Mouse (Mus musculus) frontal cortex, adult (tissue): ENCODE measurements at regions not wholly inside any gene's neighbourhood (a gene's known extent, or its start where the extent isn't known, plus 50 kb on each side); places are given as distances from the start of the nearest gene placed in this dataset.

Experiments
- ATAC-seq: cut with Nextera tagmentation; 2 replicates; pipeline ENCODE4 v1.9.2; 2017; ENCODE audit warnings: mild to moderate bottlenecking, moderate library complexity, mixed read lengths; ENCODE audit not compliant: low TSS enrichment

DNA sequence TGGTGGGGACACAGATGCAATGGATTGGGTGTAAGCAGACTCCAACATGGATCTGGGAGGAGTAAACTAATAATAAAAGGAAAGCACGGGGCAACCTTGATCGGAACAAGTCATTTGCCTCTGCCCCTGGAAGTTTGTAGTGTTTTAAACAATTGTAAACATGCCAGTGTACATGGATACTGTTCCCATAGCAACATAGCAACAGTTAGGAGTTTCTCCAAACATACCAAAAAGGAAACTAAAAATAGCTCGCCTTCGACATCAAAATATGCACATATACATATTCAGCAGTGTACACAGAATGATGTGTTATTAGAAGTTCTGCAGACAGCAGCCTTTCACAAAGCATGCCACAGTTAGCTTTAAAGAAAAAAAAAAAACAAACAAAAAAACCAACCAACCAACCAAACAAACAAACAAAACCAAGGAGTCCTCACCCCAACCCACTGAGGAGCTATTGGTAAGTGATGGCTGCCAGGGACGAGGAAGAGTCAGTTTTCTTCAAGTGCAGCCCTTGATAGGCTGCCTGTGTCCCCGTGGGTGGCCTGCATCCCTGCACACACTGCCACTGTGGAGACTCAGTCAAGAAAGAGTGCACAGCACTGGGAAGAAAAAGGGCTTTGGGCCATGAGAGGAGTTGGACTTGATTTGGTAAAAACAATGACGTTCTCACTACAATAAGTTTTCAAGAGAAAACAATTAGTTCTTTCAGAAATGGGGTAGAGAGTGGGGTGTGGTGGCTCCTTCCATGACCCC lies 54.8 kb upstream of the Peli1 start:
- peak; percentile 47 for ATAC-seq

DNA sequence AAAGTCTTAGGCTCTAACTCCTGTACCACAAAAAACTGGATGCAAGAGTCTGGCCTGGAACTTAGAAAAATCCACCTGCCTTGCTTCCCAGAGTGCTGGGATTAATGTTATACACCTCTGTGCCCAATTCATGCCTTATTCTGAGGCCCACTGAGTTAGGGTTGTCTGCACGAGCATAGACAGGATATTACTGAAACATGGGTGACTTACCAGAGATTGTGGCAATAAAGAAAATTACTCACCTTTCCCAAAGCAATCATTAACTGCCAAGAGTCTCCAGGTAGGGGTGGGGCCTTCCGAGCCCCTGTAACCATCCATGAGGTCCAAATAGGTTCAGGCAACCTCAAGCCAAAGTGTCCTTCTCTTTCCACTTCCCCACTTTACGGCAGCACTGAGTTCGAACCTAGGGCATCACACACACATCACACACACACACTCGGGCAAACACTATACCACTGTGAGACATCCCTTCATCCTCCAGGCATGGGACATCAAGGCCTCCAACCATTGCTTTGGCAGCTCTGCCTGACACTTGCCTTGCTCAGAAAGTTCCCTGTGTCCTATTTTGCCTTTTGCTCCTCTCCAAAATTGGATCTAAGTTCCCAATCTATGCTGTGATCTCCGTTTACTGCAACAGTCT lies 53.7 kb upstream of the Peli1 start:
- no peak for ATAC-seq

GRCm38 (mm10) chr11:21041201-21041600 lies 49.9 kb upstream of the Peli1 start:
- no peak for ATAC-seq
